Mouse (Mus musculus) kidney, embryonic 16.5 days (tissue): ENCODE measurements around the gene Gbp5. TPM values are rescaled to one million over a fixed set of nuclear protein-coding genes. Genes with fewer than 3 reads are reported as not detected.

Experiments
- ATAC-seq: fragments of 200-750 bp; cut with Nextera tagmentation; 2 replicates; pipeline ENCODE4 v1.8.0; 2017; ENCODE audit warnings: moderate TSS enrichment; ENCODE audit not compliant: low FRiP score, low TSS enrichment
- H3K27ac ChIP-seq: fragments of 300-500 bp; sonication (generic); 2 replicates; pipeline ENCODE4 v1.5.1; 2014; ENCODE audit warnings: low read length
- H3K27me3 ChIP-seq: fragments of 300-500 bp; sonication (generic); 2 replicates; pipeline ENCODE4 v1.6.1; 2014; ENCODE audit warnings: low read length, control low read depth, mixed read lengths; ENCODE audit not compliant: insufficient read depth
- H3K36me3 ChIP-seq: fragments of 300-500 bp; sonication (generic); 2 replicates; pipeline ENCODE4 v1.6.1; 2014; ENCODE audit warnings: low read length, control low read depth, mixed read lengths; ENCODE audit not compliant: insufficient read depth
- H3K4me1 ChIP-seq: fragments of 300-500 bp; sonication (generic); 2 replicates; pipeline ENCODE4 v1.6.1; 2014; ENCODE audit warnings: low read length, control low read depth, mixed read lengths; ENCODE audit not compliant: insufficient read depth
- H3K4me2 ChIP-seq: fragments of 300-500 bp; sonication (generic); replicated peaks from 2 replicates; pipeline ENCODE4 v1.6.1; 2014; ENCODE audit warnings: low read depth, low read length
- H3K4me3 ChIP-seq: fragments of 300-500 bp; sonication (generic); 2 replicates; pipeline ENCODE4 v1.5.1; 2014; ENCODE audit warnings: mild to moderate bottlenecking, low read length
- H3K9ac ChIP-seq: fragments of 300-500 bp; sonication (generic); replicated peaks from 2 replicates; pipeline ENCODE4 v1.6.1; 2014; ENCODE audit warnings: low read length
- H3K9me3 ChIP-seq: fragments of 300-500 bp; sonication (generic); 2 replicates; pipeline ENCODE4 v1.6.1; 2016; ENCODE audit warnings: low read length, control low read depth
- WGBS: fragments of 180-500 bp; shearing (Covaris S2); extraction: QIAGEN DNeasy Blood & Tissue Kit; methylation state at CpG from one replicate; pipeline ENCODE4 v1.1.7; 2014; 5-methylcytosine and 5-hydroxymethylcytosine counted together
- polyA plus RNA-seq: library from polyadenylated mRNA; unstranded; fragments of >200 nt; fragmentation: Nextera tagmentation; extraction: Ambion mirVana; gene quantifications from 2 replicates; pipeline ENCODE4 v1.2.1, GENCODE M21; 2015

Gene Gbp5
- polyA plus RNA-seq, 1 experiment from 2014 or later = not detected

DNA sequence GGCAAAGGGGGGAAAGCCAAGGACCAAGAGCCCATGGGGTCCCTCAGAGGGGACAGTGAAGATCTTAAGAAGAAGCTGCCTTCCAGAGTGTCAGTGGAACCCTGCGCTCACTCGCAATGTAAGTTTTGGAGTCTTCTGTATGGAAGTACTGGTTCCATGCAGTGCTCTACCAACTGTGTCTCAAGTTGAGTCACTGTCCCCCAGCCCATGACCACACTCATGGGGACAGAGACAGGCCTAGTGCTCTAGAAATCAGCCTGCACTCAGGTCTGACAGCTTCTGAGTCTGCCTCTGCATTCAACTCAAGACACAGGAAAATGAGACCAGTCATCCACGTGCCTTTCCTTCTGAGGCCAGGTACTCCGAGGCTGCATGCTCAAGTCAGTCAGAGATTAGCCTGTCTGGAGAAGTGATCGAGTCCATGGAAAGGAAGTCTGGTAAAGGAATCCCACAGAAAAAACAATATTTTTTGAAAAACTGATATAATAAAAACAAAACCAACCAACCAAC lies 1.4 kb downstream of the Gbp5 start:
- H3K4me3 ChIP-seq = no peak overlapping the region
- no peaks in the 10 kb centered on the region for H3K9me3 ChIP-seq
- H3K27ac ChIP-seq = no peak overlapping the region
- H3K36me3 ChIP-seq = no peaks in the 10 kb centered on the region
- no peak for ATAC-seq
- 93% methylated on average over 5 of the region's 5 CpGs for WGBS
- no peaks in the 10 kb centered on the region for H3K4me1 ChIP-seq
- no peak overlapping the region for H3K9ac ChIP-seq
- H3K27me3 ChIP-seq = no peaks in the 10 kb centered on the region
- H3K4me2 ChIP-seq = no peak overlapping the region

DNA sequence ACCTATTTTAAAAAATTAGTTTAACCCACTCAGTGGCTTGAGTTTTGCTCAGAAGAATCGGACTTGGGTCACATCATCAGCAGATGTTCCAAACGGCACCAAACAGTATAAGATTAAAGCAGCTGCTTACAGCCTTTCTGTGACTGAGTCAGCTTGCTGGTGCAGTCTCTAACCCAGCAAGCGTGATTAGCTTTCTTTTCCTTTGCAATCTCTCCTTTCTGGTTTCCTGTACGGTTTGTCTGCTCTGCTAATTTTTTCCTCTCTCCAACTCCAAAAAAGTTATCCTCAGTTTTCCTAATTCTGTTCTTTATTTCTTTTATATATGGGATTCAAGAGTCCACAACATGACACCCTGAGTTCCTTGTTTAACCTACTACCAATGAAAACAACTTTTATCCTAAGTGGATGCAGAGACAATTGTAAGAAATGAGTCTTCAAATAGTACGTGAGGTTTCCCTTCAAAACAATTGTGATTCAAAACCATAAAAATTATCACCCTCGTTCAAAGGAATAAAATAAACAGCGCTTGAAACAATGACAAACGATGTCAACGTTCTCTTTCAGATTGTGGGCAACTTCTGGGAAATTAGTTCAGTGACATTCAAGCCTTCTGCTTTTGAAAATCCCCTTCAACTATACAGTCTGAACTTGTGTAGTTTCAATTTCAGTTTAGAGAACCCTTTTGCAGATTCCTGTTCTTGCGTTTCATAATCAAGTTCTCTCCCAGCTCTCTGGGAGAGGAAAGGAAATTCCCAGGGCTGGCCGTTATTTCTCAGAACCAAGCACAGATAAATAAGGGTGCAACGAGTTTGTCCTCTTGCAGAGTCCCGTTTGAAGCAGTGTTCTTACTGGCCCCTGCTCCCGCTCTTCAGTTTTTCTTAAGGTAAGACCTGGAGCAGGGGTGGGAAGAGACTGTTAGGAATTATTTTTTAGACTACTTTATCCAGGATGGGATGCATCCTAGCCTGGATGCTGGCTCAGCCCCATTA lies 2.6 kb downstream of the Gbp5 start:
- H3K4me3 ChIP-seq = peak overlapping the region; percentile 1; the same call in 1 of the 2 replicates

DNA sequence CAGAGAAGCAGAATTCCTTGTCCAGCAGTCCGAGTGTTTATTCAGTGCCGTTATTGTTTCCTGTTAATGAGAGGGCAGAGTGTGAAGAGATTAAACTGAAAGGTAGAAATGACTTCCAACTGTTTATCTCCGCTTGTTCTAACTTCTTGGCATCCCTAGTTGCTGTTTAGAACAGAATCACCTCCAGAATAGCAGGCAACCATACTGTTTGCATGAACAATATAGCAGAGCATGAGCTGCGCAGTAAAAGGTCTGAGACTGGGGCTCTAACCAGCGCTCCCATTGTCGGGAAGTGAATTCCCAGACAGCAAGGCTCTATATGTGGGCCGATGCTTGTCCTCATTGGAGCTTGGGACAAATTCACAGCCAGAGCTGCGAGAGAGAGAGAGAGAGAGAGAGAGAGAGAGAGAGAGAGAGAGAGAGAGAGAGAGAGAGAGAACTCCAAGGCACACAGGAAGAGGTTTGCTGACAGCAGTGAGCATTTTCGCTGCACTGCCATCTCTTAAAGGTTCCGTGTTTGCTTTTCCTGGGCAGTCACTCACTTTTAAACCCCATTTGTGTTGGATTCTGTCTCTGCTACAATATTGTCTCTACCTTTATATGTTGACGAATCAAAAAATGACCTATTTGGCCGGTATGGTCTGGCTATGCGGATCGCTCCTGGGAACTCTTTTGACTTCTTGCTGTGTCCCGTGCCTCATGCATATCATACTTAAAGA lies 3.5 kb downstream of the Gbp5 start:
- no peaks in the 10 kb centered on the region for H3K36me3 ChIP-seq
- H3K27ac ChIP-seq = no peak overlapping the region
- no peaks in the 10 kb centered on the region for H3K4me1 ChIP-seq
- 54% methylated on average over 15 of the region's 15 CpGs for WGBS
- H3K4me3 ChIP-seq = peak overlapping the region; percentile 1; the same call in 1 of the 2 replicates
- no peaks in the 10 kb centered on the region for H3K27me3 ChIP-seq
- no peak for ATAC-seq
- no peaks in the 10 kb centered on the region for H3K9me3 ChIP-seq
- no peak overlapping the region for H3K9ac ChIP-seq
- H3K4me2 ChIP-seq = peak overlapping the region; percentile 35; the same call in 1 of the 2 replicates

More for the DNA sequence above, 2.6 kb downstream of the Gbp5 start:
- ATAC-seq = no peak
- Histone ChIP-seq H3K36me3 (no peaks in the 10 kb centered on the region), H3K27me3 (no peaks in the 10 kb centered on the region), H3K27ac (no peak overlapping the region), H3K9me3 (no peaks in the 10 kb centered on the region), H3K4me2 (peak overlapping the region; percentile 35), H3K9ac (no peak overlapping the region), H3K4me1 (no peaks in the 10 kb centered on the region)
- WGBS = 47% methylated on average over 14 of the region's 14 CpGs

DNA sequence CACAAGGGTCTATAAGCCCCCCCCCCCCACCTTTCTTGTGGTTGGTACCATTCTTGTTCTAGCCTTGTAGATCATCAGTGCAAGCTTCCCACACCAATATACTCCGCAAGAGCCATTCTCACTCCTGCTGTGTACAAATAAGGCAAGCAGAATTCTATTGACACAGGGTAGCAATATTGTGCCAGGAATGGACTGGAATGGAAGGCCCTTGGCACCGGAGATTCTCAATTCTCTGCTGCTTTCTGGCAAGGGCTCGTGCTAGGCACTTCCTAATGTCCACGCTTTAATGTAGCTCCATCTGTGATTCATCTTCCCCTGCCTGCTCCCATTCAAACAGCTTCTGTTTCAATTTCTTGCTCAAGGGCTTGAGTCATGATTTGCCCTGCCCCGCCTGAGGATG lies 5.2 kb downstream of the Gbp5 start:
- 88% methylated on average over 5 of the region's 5 CpGs for WGBS
- no peak overlapping the region for H3K27ac ChIP-seq

DNA sequence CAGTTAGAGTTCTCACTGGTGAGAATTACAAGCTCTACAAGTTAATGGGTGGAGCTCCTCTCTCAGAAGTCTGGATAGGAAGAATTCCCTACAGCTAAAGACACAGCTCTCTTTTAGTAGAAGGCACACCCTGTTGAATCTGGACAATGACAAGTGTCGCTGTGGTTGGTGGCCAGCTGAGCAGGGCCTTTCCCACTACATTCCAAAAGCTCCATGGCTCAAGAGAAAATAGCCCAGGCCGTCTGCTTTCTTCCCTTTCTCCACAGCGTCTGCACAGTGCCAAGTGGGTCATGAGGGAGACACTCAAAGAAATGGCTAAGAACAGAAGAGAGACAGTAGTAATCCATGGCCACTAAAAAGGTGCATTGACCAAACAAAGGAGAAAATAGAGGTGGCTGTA lies 34.3 kb downstream of the Gbp5 start:
- ATAC-seq = no peak
- Histone ChIP-seq H3K4me2 (no peak overlapping the region), H3K36me3 (no peaks in the 10 kb centered on the region), H3K4me1 (peaks cover 6% of the 10 kb centered on the region), H3K9ac (no peak overlapping the region), H3K27ac (no peak overlapping the region), H3K27me3 (no peaks in the 10 kb centered on the region), H3K9me3 (no peaks in the 10 kb centered on the region), H3K4me3 (no peak overlapping the region)
- WGBS = 83% methylated on average over 3 of the region's 3 CpGs

More for the DNA sequence above, 5.2 kb downstream of the Gbp5 start:
- Histone ChIP-seq H3K36me3 (no peaks in the 10 kb centered on the region), H3K4me3 (no peak overlapping the region), H3K4me1 (no peaks in the 10 kb centered on the region), H3K27me3 (no peaks in the 10 kb centered on the region), H3K4me2 (no peak overlapping the region), H3K9me3 (no peaks in the 10 kb centered on the region), H3K9ac (no peak overlapping the region)
- ATAC-seq = no peak

DNA sequence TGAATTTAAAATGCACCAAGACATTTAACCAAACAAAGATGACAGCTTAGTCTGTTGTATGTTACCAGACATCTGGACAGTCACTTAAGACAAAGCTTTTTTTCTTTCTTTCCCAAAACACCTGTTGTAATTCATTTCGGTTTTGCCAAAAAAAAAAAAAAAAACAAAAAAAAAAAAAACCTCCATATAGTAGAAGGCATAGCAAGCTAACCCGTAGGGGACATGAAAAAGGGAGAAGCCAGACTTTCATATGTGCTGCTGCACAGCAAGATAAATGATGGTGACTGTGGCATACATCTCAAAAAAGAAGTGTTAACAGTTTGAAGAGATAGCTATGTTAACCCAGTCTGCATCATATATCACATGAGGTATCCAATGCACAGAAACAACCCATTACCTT lies 35.8 kb downstream of the Gbp5 start:
- no peak overlapping the region for H3K27ac ChIP-seq

DNA sequence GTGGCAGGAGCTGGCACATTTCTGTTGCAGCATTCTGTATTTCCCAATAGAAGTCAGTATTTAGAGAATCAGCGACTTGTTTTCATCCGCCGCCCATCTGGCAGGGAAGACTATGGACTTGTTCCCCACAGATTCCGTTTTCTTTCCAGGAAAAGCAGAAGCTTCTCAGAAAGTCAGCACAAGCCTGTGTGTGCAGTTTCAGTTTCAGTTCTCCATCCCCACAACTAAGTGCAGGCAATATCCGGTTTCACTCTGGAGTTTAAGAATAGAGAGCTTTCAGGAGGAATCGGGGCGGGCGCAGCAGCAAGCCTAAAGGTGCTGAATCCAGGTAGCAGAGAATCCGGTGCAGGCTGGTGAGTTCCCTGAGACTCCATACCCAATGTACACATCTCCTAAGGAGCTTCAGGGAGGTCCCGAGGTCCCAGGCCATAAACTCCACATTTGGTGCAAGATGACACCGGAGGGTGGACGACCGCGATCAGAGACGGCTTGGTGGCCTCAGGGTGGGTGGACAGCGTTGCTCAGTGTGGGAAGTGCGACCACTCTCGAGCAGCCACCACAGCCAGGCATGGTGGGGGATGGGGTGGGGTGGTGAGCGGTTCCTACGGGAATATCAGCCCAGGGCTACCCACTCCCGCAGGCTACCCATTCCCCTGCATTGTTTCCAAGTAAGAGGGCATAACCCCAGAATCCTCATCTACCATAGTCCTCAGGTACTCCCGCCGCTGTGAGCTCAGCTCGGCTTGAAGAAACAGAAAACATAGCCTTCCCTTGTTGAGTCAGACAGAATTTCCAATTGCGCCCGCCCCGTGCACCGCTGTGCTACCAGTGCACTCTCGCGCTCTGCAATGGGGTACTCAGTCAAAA lies 36.5 kb downstream of the Gbp5 start, which contains the start of gene Gbp7:
TSS of gene Gbp7 (plus strand) at position 256 of the 867 bp plus-strand sequence.
- peak; percentile 85 for ATAC-seq
- Histone ChIP-seq H3K36me3 (no peaks in the 10 kb centered on the region), H3K9ac (peak within 1 kb of the TSS; percentile 69), H3K27me3 (no peaks in the 10 kb centered on the region; the same call in 1 of the 2 replicates), H3K9me3 (no peaks in the 10 kb centered on the region), H3K4me1 (peaks cover 6% of the 10 kb centered on the region), H3K4me3 (peak within 1 kb of the TSS; percentile 75), H3K27ac (no peak within 1 kb of the TSS), H3K4me2 (peak within 1 kb of the TSS; percentile 98)
- WGBS = 1% methylated on average over 30 of the region's 30 CpGs

More for the DNA sequence above, 35.8 kb downstream of the Gbp5 start:
- Histone ChIP-seq H3K27me3 (no peaks in the 10 kb centered on the region; the same call in 1 of the 2 replicates), H3K4me2 (peak overlapping the region; percentile 98), H3K9me3 (no peaks in the 10 kb centered on the region), H3K4me1 (peaks cover 6% of the 10 kb centered on the region), H3K9ac (peak overlapping the region; percentile 69), H3K4me3 (peak overlapping the region; percentile 75), H3K36me3 (no peaks in the 10 kb centered on the region)
- no peak for ATAC-seq
- 46% methylated on average over 2 of the region's 2 CpGs for WGBS

DNA sequence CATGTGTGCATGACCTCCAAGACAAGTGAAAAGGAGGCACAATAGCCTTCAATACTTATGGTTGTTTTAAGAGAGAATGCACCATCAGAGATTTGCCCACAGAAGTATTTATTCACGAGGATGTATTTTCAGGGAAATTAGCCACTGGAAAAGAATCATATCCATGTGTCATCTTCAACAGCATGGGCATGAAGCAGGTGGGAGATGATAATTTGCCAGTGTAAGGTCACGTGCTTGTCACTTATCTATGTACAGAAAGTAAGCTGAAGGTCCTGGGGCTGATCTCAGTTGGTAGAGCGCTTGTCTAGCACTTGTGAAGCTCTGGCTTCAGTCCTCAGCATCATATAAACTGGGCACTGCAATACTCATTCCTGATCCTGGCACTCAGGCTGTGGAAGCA lies 37.8 kb downstream of the Gbp5 start:
- H3K9me3 ChIP-seq = no peaks in the 10 kb centered on the region
- peaks cover 6% of the 10 kb centered on the region for H3K4me1 ChIP-seq
- no peaks in the 10 kb centered on the region for H3K36me3 ChIP-seq
- no peaks in the 10 kb centered on the region; the same call in 1 of the 2 replicates for H3K27me3 ChIP-seq
- no peak overlapping the region for H3K27ac ChIP-seq
- H3K4me2 ChIP-seq = no peak overlapping the region
- H3K9ac ChIP-seq = no peak overlapping the region
- H3K4me3 ChIP-seq = no peak overlapping the region
- WGBS = 91% methylated on average over 3 of the region's 3 CpGs
- ATAC-seq = no peak

DNA sequence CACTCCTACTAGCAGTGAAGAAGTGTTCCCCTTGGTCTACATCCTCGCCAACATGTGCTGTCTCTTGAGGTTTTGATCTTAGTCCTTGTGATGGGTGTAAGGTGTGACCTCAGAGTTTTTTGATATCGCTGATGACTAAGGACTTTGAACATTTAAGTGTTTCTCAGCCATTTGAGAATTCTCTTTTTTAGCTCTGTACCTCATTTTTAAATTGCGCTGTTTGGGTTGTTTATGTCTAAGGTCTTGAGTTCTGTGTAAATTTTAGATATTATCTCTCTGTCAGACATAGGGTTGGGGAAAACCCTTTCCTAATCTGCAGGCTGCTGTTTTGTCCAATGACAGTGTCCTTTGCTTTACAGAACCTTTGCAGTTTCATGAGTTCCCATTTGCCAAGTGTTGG lies 39.4 kb downstream of the Gbp5 start:
- no peak overlapping the region for H3K4me2 ChIP-seq
- no peaks in the 10 kb centered on the region for H3K9me3 ChIP-seq
- H3K4me1 ChIP-seq = peaks cover 6% of the 10 kb centered on the region
- no peaks in the 10 kb centered on the region for H3K36me3 ChIP-seq
- no peak for ATAC-seq
- no peak overlapping the region for H3K27ac ChIP-seq
- H3K9ac ChIP-seq = no peak overlapping the region
- no peaks in the 10 kb centered on the region; the same call in 1 of the 2 replicates for H3K27me3 ChIP-seq
- WGBS = 91% methylated on average over 3 of the region's 3 CpGs
- H3K4me3 ChIP-seq = no peak overlapping the region
